Mouse (Mus musculus): ENCODE results near the gene Dnajc3.

The Dnajc3 gene

DNA sequence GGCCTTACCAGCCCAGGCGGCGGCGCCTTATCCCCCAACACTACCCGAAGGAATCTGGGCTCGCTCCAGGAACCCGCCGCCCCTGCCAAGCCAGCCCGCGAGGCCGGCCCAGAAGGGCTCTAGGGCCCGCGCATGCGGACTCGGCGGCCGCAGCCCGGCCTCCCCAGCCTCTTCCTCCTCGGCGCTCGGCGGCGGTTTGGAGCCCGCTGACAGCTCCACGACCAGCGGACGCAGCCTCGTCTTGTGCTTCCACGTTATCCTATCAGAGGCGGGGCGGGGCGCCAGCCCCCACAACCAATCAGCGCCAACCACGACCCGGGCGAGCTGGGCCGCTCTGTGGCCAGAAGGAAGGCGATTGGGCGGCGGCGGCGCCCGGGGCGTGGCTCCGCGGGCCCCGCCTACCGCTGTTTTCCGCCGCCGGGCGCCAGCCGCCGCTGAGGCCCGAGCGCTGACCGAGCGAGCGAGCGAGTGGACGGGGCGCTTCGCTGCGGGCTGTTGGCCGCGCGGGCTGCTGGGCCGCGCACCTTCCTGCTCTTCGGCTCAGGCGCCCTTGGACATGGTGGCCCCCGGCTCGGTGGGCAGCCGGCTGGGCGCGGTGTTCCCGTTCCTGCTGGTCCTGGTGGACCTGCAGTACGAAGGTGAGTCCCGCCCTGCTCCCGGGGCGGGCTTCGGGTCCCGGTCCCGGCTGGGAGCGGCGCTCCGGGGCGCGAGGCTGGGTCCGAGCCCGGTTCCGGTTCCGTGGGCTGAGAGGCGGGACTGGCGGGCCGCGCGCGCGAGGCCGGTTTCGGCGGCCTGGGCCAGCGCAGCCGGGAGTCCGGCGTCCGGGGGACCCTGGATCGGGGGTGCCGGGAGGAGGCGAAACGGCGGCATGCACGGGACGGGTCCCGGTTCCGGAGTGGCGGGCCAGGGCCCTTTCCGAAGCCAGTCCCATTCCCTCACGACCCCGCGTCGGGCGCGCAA, at the start of gene Dnajc3:
Gene Dnajc3 (plus strand): TSS at position 444 of the 960 bp plus-strand sequence.
- peak; percentile 99 for DNase-seq

- DNase-seq: no peak
These were observed 47.7 kb upstream of the Dnajc3 start for GRCm38 (mm10) chr14:118890101-118890500.

DNA sequence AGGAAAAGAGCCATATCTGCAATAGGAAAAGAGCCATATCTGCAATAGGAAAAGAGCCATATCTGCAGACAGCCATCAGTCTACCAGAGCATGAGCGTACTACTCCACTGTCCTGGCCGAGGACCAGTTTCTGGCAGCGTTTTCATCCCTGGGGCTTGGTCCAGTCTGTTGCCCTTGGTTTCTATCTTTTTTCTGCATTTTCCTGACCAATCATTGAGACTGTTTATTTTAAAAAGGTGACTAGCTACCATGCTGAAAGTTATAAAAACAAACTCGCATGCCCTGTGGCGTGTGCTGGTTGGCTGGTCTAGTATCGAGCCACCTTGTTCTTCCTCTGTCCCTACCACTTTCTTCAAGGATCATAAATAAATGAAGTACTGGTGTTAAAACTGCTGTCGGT, 42.5 kb upstream of the Dnajc3 start:
- no peak for DNase-seq

GRCm38 (mm10) chr14:118895655-118896054, 42.1 kb upstream of the Dnajc3 start:
- DNase-seq: no peak

DNA sequence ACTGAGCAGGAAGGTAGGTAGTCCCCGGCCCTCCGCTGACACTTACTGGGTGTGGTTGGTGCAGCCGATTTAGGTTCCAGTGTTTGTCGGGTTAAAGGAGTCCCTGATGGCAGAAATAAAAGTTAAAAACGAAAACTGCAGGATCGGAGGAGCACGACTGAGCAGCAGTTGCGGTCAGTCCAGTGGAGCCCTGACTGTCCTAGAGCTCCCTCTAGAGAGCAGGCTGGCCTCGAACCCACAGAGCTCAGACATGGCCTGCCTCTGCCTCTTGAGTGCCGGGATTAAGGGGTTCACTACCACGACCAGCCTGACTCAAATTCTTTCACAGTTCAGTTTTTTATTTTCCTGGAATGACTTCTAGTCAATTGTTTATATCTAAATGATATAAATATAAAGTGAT, 37.8 kb upstream of the Dnajc3 start:
- no peak for DNase-seq

GRCm38 (mm10) chr14:118900911-118901310, 36.9 kb upstream of the Dnajc3 start:
- no peak for DNase-seq

- DNase-seq: no peak
These were observed 34.4 kb upstream of the Dnajc3 start for GRCm38 (mm10) chr14:118903397-118903796.

DNA sequence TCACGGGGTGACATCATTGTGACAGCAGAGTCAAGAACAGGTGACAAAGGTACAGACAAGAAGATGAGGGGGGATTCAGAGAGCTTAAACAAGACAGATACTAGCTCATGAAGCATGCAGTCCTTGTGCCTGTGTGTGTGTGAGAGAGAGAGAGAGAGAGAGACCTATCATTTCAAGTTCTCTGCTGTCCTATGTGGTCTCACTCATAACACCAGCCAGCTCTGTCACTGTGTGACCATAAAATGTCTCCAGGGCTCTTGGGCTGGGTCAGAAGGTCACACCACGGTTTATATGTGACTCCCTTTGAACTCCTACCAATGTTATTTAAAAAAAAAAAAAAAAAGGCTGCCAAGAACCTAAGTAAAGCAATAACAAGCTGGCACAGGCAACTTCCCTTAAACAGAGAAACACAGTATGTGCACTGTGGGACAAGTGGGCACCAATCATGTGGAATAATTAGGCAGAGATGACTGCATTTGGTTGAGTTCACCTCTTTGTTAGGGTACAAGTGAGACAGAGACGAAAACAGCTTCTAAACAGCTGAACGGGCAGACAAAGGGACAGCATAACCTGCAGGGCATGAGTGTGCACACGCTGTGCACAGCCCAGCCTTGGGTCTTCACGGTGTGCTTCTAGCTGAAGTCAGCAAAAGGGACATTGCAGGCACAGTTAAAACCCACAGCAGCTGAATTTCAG, 33.8 kb upstream of the Dnajc3 start:
- DNase-seq: no peak

DNA sequence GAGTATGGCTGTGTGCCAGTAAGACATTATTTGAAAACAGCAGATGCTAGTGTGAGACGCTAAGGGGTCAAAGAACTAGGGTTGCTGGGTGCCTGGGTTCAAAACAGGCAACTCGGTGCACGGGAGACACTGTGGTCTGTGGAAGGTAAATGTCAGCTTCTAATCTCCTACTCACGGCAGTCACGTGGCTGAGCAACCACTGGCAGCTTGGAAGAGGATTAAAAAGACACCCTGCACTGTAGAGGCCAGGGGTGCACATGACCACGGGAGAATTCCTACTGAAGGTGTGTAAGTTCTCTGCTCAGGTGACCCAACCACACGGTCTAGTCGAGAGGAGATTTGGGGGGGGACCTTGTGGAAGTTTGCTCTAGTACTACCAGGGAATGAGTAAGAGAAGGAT, 30.2 kb upstream of the Dnajc3 start:
- DNase-seq: no peak

GRCm38 (mm10) chr14:118909872-118910271, 27.9 kb upstream of the Dnajc3 start:
- DNase-seq: no peak

DNA sequence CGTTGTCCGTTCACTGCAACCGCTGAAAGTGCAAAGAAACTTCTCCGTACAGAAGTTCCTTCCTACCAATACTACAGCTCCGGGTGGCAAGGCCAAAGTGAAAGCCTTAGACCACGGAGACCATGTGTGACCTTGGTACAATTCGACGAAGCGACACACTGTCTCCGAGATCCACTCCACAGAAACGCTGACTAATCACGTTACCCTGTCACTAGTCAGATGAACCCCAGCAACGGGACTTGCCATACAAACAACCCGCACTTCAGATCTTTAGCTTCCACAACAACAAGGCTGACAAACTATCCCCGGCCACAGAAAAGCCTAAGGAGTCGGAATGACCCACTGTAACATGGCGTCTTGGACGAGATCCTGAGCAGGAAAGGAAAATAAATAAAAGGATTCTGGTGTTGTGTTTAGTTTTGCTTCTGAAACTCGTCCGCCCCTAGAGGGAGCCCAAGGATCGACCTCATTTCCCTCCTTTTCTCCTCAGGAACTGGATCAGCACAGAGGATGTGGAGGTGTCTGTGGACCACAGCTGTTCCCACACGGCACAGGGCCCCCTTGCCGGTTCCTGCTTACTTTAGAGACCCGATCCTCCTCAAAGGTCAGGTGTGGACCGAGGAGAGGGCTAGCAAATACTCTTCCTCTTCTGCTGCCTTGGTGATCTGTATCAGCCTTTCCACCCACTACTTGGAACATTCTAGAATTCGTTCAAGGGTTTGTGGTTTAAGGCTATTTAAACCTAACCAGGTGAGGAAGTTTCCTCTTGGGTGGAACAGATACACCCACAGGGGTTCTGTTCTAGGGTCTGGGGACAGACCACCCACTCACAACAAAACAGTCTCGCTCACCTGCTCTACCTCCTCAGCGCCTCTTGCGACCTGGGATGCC, 27.2 kb upstream of the Dnajc3 start:
- DNase-seq: no peak

DNA sequence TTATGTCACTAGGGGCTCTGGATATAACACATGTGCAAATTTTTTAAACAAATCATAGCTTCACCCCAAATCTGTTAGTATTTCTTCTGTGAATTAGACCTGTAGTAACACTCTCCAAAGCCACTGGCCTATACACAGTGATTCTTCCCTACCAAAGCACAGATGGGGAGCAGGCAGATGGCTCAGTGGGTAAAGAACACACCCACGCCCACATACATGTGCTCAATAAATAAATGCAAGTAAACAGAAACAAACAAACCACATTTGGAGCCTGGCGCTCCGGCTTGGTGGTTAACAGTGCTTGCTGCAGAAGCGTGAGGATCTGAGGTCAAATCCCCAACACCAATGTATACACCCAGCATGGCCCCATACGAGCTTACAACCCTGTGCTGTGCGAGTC, 26.3 kb upstream of the Dnajc3 start:
- no peak for DNase-seq

DNA sequence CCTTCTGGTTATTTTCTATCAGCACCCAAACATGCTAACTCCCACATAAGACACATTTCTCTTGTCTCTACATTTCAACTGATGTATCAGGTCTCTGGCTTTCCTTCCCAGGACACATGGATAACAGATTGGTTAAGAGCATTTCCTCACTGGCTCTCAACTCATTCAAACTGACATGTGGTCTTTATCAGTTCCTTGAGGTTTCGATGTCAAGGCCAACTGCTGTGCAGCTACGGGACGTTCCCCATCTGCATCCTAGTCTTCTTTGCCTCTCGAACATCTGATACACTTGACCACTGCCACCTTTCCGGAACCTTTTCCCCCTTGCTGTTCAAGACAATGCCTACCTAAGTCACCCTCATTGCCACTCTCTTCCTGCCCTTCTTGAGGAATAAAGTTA, 24.1 kb upstream of the Dnajc3 start:
- DNase-seq: no peak

DNA sequence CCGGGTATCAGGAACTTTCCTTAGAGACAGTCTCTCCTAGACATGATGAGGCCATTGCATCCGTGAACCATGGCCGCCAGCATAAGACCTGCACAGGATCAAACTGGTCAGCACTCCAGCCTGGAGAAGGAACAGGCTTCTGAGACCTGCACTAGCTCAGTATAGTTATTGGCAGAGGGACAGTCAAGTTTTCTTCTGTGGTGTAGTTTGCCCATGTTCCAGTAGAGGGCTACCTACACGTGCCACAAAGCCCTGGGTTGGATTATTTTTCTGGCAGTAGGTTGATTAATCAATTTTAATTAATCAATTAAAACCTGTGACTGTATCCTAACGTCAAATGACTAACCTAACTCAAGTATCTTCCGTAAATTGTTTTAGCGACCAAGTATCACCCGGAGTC, 18.8 kb upstream of the Dnajc3 start:
- DNase-seq: no peak

- no peak for DNase-seq
These were observed 17.1 kb upstream of the Dnajc3 start for GRCm38 (mm10) chr14:118920654-118921053.

DNA sequence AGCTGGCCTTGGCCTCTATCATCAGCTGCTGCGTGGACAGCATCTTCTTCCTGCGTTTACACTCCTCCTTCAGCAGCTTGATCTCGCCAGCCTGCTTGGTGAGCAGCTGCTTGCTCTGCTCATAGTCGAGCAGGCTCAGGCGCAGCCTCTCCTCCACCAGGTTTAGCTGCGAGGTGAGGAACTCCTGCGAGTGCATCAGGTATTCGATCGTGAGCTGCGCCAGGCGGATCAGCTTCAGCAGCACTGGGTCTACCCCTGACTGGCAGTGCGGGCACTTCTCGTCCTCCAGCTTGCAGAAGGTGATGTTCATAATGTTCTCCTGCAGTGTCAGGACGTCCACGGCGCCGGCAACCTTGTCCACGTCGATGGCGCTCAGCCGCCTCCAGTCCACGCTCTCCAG, 15.5 kb upstream of the Dnajc3 start:
- DNase-seq: no peak

DNA sequence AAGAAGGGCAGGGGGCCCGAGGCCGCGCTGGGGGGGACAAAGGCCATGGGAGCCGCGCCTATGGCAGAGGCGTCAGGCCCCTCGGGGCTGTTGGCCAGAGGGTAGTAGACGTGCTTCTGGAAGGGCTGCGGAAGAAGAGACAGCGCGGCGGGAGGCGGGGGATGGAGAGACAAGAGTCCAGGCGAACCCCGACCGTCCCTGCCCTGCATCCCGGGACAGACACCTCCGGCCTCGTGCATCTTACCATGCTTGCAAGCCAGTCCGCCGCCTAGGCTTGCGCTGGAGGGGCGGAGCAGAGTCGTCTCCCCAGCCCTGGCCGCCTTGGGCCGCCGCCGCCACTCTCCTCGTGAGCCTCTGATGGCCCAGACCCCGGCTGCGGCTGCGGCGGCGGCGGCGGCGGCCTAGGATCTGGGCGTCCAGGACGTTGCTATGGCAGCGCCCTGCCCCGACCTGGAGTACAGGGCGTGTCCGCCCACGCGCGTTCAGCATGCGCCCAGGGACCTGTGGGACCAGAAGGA, 15.1 kb upstream of the Dnajc3 start:
- DNase-seq: no peak

- DNase-seq: peak; percentile 64 to 69
These were observed 12.8 kb upstream of the Dnajc3 start, which contains the start of gene Dzip1 for GRCm38 (mm10) chr14:118924673-118925615. Gene Dzip1, minus strand, starts transcription at chr14:118925460.

DNA sequence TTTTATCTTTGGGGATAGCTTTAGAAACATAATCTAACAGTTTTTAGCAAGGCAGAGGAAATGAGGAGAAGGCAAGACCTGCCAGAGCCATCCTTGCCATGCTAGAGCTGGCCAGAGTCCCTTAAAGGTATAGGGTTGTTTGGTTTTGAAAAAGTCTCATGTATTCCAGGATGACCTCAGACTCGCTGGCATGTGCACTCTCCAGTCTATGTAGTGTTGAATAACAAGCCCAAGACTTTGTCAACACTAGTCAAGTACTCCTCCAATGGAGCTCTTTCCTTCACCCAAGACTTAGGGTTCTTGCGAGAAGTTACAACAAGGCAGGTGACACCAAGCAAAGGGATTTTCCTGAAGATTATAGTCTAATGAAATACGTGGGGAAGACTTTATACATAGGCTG, 9.2 kb upstream of the Dnajc3 start:
- DNase-seq: no peak

- peak; percentile 39 to 73 for DNase-seq
These were observed 8.0 kb upstream of the Dnajc3 start for GRCm38 (mm10) chr14:118929779-118930178.

DNA sequence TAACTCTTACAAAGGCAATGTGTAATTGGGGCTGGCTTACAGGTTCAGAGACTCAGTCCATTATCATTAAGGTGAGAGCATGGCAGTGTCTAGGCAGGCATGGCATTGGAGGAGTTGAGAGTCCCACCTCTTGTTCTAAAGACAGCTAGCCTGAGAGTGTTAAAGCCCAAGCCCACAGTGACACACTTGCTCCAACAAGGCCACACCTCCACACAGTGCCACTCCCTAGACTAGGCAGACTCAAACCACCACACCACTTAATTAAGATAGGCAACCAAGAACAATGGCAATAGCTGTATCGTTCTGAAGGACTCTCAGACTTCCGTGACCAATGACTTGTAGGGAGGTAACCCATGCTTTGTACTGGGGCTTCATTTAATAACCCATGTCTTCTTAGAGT, 7.0 kb upstream of the Dnajc3 start:
- no peak for DNase-seq

GRCm38 (mm10) chr14:118931181-118931580, 6.6 kb upstream of the Dnajc3 start:
- no peak for DNase-seq

Measured in thymus, adult 18-20 months (tissue).